In the genomic region with DNA sequence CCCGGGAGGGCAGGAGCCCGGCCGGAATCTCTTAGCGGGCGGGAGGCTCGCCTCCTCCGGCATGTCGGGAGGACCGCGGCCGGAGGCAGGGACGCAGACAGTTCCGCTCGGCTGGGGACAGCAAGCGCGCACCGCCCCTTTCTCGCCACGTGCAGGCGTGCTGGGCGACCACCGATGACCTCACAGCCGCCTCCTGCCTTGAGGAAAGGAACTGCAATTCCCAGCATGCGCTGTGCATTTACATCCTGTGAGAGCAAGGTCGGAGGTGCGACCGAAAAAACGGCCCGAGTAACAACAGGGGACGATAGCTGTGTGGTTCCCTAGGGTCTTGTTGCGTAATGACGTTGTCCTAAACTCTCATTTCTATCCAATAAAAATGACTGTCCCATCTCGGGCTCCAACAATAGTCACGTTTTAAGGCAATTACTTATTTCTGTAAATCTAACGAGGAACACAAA, we compare ENCODE assay signal across 8 mouse cellular contexts. TPM values are rescaled to one million over a fixed set of nuclear protein-coding genes. Genes with fewer than 3 reads are reported as not detected.
DNase-seq lines count a peak whose midpoint lies in the region; ATAC-seq lines count a peak whose summit lies in the region.

A gene (minus strand): TSS at position 122 of the 458 bp plus-strand sequence.

- H3K4me3 ChIP-seq in hindbrain, embryonic 11.5 days (ENCODE audit: low read depth, low read length): peak within 1 kb of the TSS; percentile 87

- H3K27me3 ChIP-seq in hindbrain, embryonic 11.5 days (ENCODE audit: control insufficient read depth, insufficient read depth, low read length): no peaks in the 10 kb centered on the region

- H3K27ac ChIP-seq in hindbrain, embryonic 11.5 days (ENCODE audit: low read depth, low read length): peak within 1 kb of the TSS; percentile 69; the same call in 1 of the 2 replicates

- peak; percentile 98 for ATAC-seq in hindbrain, embryonic 11.5 days (ENCODE audit: low FRiP score)

- H3K9ac ChIP-seq in hindbrain, embryonic 11.5 days (ENCODE audit: low read depth, low read length): peak within 1 kb of the TSS; percentile 66; the same call in 1 of the 2 replicates

- H3K4me2 ChIP-seq in hindbrain, embryonic 11.5 days (replicated peaks; ENCODE audit: low read depth, low read length): peak within 1 kb of the TSS; percentile 64

- peaks cover 6% of the 10 kb centered on the region; the same call in 1 of the 2 replicates for H3K4me1 ChIP-seq in hindbrain, embryonic 11.5 days (replicated peaks; ENCODE audit: control insufficient read depth, insufficient read depth, low read length)

- under 1% methylated on average over 35 of the region's 35 CpGs for WGBS in hindbrain, embryonic 11.5 days

- H3K9me3 ChIP-seq in hindbrain, embryonic 11.5 days (ENCODE audit: control insufficient read depth, low read length): no peaks in the 10 kb centered on the region

- H3K36me3 ChIP-seq in hindbrain, embryonic 11.5 days (ENCODE audit: control insufficient read depth, insufficient read depth, low read length): no peaks in the 10 kb centered on the region

- peak; percentile 96 for DNase-seq in Muller cell, postnatal 12 days (ENCODE audit: inconsistent ontology term)
- peak; percentile 98 for DNase-seq in cerebellum, adult 9-11 months
- peak; percentile 97 to 98 for DNase-seq in frontal cortex, adult 2 months (ENCODE audit: extremely low spot score in 1 of 2, low spot score in 1 of 2)
- peak; percentile 97 for DNase-seq in hindbrain, embryonic 11.5 days (ENCODE audit: low spot score)
- DNase-seq in layer of hippocampus, postnatal 10 days (ENCODE audit: low spot score in 2 of 2): peak; percentile 96 to 97
- DNase-seq in lung, postnatal 10 days: peak; percentile 99
- peak; percentile 96 for DNase-seq in ovary, postnatal 36 days (ENCODE audit: low spot score)
- peak; percentile 93 for DNase-seq in thymus, postnatal 25 days

RNA-seq across cellular contexts. Expression of the gene that starts here (rescaled TPM):
- polyA plus RNA-seq in frontal cortex, adult 2 months (2012; rRNA removed): 23.8 and 26.1 TPM in 2 replicates
- polyA plus RNA-seq in hindbrain, embryonic 11.5 days (2014; fragmentation: Nextera tagmentation; extraction: Ambion mirVana): 17.8 and 19.3 TPM in 2 replicates
- 10 to 100 TPM; 25.6 to 25.7 TPM for total RNA-seq in layer of hippocampus, postnatal 10 days (2021)

Comparison
In these comparisons a context has a peak if more than half of its experiments do, and no peak if none do; other contexts are left out.
1. Peak in every context shown above with its lines: DNase-seq, ATAC-seq, H3K4me3 ChIP-seq and H3K27ac ChIP-seq.